Mouse (Mus musculus) Patski (cell line): ENCODE results near the gene Fos. TPM values are rescaled to one million over a fixed set of nuclear protein-coding genes. Genes with fewer than 3 reads are reported as not detected.
"Not testable (repeated sequence)": the region's sequence is repeated elsewhere in the genome, so short reads cannot be mapped to it uniquely, and the experiment has no call there.

Source experiments
- ATAC-seq: fragments of 100-300 bp; one replicate; pipeline ENCODE4 v1.8.0; 2021
- CTCF ChIA-PET: fragments of 350-600 bp; sonication (Branson Sonifier 250); formaldehyde crosslinking; loops from one replicate; lab custom pipeline; 2022; ENCODE audit warnings: inconsistent platforms; lab: Charles Lee
- POLR2A ChIA-PET: fragments of 350-600 bp; sonication (Branson Sonifier 250); formaldehyde crosslinking; loops from one replicate; lab custom pipeline; 2022; ENCODE audit warnings: antibody characterized with exemption, inconsistent platforms; lab: Charles Lee
- DNase-seq: peaks from one replicate; pipeline ENCODE4 v3.0.0-alpha.2; 2011; ENCODE audit warnings: low read depth, low spot score
- H3K27me3 ChIP-seq: fragments of 371-371 bp; one replicate; pipeline ENCODE4 v1.5.1; 2021
- CTCF ChIP-seq: fragments of 100-300 bp; IDR thresholded peaks from one replicate; pipeline ENCODE4 v1.5.1; 2021
- in situ Hi-C: fragments of 300-500 bp; cut with MboI; formaldehyde crosslinking; loops from 3 replicates; pipeline ENCODE4 v1.11.1; 2018; ENCODE audit warnings: low pct_unique_long_range_greater_than_20kb, mixed read lengths
- polyA plus RNA-seq: library from polyadenylated mRNA; unstranded; gene quantifications from one replicate; pipeline ENCODE4 v1.2.3, GENCODE M21; 2021

Fos gene
- polyA plus RNA-seq, 1 experiment from 2014 or later = 678 TPM

GRCm38 (mm10) chr12:85518009-85518408 lies 44.3 kb downstream of the Fos start:
- no peaks in the 10 kb centered on the region for H3K27me3 ChIP-seq
- in situ Hi-C loops = no loop called here
- ChIA-PET POLR2A (no interaction called here), CTCF (no interaction called here)
- no peak for TF ChIP-seq CTCF
- no peak for DNase-seq
- ATAC-seq = no peak

GRCm38 (mm10) chr12:85519553-85519952 lies 45.9 kb downstream of the Fos start:
- POLR2A ChIA-PET = no interaction called here
- peak; percentile 67 for ATAC-seq
- no peak for TF ChIP-seq CTCF
- in situ Hi-C loops = no loop called here
- CTCF ChIA-PET = no interaction called here
- no peak for DNase-seq
- no peaks in the 10 kb centered on the region for H3K27me3 ChIP-seq

- CTCF ChIA-PET = interaction anchor here (0.7 kb wide), 1 partner anchor 79 kb away, joined by 3 read pairs; no protein-coding TSS in a partner anchor
- in situ Hi-C loops = no loop called here
- POLR2A ChIA-PET = no interaction called here
- no peak for ATAC-seq
- no peaks in the 10 kb centered on the region for H3K27me3 ChIP-seq
- TF ChIP-seq CTCF = no peak
- no peak for DNase-seq
Observed at GRCm38 (mm10) chr12:85521101-85521500, 47.4 kb downstream of the Fos start.

DNA sequence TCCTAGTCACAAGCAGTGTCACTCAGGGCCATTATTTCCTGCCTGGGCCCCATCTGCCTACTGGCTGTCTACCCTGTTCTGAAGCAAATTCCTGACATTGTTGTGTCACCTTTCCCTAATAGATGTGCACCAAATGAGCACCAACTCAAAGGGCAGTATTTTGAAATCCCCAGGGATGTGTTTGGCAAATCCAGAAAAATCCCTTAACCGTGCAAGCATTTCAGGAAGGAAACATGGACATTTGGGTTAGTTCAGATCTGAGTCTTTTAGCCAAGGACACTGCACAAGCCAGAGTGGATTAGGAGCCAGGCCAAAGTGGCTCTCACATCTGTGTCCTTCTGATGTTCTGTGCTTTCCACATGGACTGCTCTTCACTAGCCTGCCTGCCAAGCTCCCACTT lies 48.0 kb downstream of the Fos start:
- DNase-seq = no peak
- ATAC-seq = no peak
- POLR2A ChIA-PET = interaction anchor here (1.0 kb wide), 1 partner anchor 22 kb away, joined by 3 read pairs; no protein-coding TSS in a partner anchor
- no peak for TF ChIP-seq CTCF
- CTCF ChIA-PET = interaction anchor here (0.7 kb wide), 1 partner anchor 78 kb away, joined by 3 read pairs; no protein-coding TSS in a partner anchor
- no peaks in the 10 kb centered on the region for H3K27me3 ChIP-seq
- in situ Hi-C loops = no loop called here

DNA sequence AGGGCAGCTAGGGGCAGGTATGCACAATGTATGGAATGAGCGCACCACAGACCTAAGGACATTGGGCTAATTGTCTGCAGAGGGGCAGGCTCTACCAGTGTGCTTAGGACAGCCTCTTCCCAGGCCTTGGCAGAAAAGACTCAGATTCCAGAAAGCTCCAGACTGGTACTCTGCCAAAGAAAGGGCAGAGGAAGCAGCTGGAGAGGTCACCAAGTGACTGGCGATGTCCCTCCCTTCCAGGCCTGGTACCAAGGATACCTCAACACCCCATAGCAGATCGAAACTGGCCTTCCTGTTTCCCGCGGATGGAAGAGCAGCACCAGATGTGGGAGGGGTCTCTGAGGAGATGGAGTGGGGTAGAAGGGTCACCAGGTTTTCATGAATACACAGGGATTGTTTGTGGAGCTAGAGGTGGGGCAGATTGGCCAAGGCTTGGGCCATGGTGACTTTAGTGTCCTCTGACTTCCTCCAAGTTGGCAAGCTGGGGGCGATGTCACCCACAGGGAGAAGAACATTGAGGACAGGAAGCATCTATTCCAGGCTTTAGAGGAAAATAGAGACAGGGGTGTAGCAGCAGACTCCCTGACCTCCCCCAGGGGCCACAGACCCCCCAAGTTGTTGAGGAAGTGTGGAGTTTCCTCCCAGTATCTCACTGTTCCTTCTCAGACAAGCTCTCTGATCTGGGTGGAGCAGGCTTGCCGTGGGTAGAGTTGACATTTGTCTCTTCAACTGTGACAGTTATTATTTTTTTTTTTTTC lies 49.1 kb downstream of the Fos start:
- in situ Hi-C loops = no loop called here
- H3K27me3 ChIP-seq = no peaks in the 10 kb centered on the region
- ChIA-PET POLR2A (interaction anchor here (1.0 kb wide), 1 partner anchor 21 kb away, joined by 3 read pairs; no protein-coding TSS in a partner anchor), CTCF (no interaction called here)
- DNase-seq = no peak
- no peak for TF ChIP-seq CTCF
- ATAC-seq = no peak

DNA sequence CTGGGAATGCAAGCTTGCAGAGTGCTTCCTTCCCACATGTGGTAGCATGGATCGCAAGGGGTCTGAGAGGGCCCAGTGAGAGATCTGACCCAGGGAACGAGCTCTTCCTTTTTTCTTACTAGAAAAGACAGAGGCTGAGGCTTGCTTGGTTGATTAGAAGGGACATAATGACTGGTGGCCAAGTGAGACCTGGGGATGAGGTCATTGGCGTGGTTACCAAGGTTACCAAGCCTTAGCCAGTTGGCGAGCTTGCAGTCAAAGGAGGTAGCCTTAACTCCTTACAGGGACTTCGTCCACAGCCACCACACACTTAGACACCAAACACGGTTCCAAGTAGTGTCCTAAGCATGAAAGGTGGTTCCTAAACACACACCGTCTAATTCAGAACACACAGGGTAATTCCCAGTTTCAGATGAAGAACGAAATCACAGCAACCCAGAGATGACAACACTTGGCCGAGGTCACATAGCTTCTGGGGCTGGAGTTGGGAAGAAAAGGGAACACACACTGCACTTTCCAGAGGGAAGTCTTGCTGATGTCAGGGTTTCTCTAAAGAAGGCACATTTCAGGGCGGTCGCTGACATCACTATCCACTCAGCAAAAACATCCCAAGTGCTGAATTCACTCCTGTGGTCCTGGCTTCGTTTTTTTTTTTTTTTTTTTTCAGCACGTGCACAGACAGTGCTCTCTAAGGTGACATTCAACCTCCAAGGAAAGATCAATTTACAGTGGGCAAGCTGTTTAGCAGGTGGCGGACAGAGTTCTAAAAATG lies 49.9 kb downstream of the Fos start:
- no peaks in the 10 kb centered on the region for H3K27me3 ChIP-seq
- in situ Hi-C loops = no loop called here
- ChIA-PET CTCF (interaction anchor here (0.6 kb wide), 1 partner anchor 24 kb away, joined by 3 read pairs; no protein-coding TSS in a partner anchor), POLR2A (interaction anchor here (0.7 kb wide), 1 partner anchor 111 kb away, joined by 11 read pairs; no protein-coding TSS in a partner anchor)
- no peak for DNase-seq
- TF ChIP-seq CTCF = no peak
- no peak for ATAC-seq

GRCm38 (mm10) chr12:85524193-85524858 lies 50.6 kb downstream of the Fos start:
- no peak for DNase-seq
- ChIA-PET POLR2A (no interaction called here), CTCF (interaction anchor here (0.6 to 1.1 kb wide), 2 partner anchors 24 to 50 kb away, joined by 3 read pairs; no protein-coding TSS in a partner anchor)
- ATAC-seq = no peak
- no peak for TF ChIP-seq CTCF
- in situ Hi-C loops = no loop called here
- no peaks in the 10 kb centered on the region for H3K27me3 ChIP-seq

- POLR2A ChIA-PET, DNase-seq, H3K27me3 ChIP-seq, ATAC-seq, in situ Hi-C loops: not testable (repeated sequence)
- CTCF ChIA-PET = interaction anchor here (1.1 kb wide), 1 partner anchor 50 kb away, joined by 3 read pairs; no protein-coding TSS in a partner anchor
Observed at GRCm38 (mm10) chr12:85524859-85525495, 51.3 kb downstream of the Fos start.

Other genes starting within 250 kb of the Fos start
- 9.3 TPM for gene Mlh3, start 203.3 kb upstream of the Fos start, polyA plus RNA-seq
- 19.9 TPM for gene Acyp1, start 185.5 kb upstream of the Fos start, polyA plus RNA-seq
- gene Zc2hc1c, start 185.3 kb upstream of the Fos start, polyA plus RNA-seq = 3.9 TPM
- gene Nek9, start 134.5 kb upstream of the Fos start, polyA plus RNA-seq = 82.4 TPM
- 238 TPM for gene Tmed10, start 99.0 kb upstream of the Fos start, polyA plus RNA-seq
- 50.7 TPM for gene Jdp2, start 125.1 kb downstream of the Fos start, polyA plus RNA-seq
- gene Batf, start 212.8 kb downstream of the Fos start, polyA plus RNA-seq = not detected